Mouse (Mus musculus) liver, embryonic 14.5 days (tissue): ENCODE measurements around the gene Trim50.

Source experiments
- CTCF ChIP-seq: IDR thresholded peaks from 2 replicates; pipeline ENCODE4 v1.5.1; 2016; ENCODE audit warnings: antibody characterized with exemption, low read depth, control low read depth
- EP300 ChIP-seq: IDR thresholded peaks from 2 replicates; pipeline ENCODE4 v1.6.1; 2016; ENCODE audit warnings: antibody characterized with exemption, low read depth

DNA sequence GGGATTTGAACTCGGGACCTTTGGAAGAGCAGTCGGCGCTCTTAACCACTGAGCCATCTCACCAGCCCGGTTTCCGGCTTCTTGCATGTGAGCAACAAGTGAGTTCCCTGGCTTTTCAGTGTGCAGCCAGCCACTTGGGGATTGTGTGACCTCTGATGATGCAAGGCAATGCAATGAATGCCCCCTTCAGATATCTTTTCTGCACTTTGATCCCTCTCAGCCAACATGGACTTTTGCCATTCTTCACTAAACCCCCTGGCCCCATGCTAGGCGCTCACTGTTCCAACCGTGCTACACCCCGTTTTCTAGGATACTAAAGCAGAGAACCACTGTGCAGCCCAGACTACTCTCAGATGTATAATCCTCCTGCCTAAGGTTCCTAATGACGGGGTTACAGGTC lies 52.3 kb downstream of the Trim50 start:
- no peak for TF ChIP-seq EP300
- no peak for TF ChIP-seq CTCF
